Comparison of ENCODE assay signal across 12 mouse cellular contexts in genomic region chr6:9040991-9041390, GRCm38 (mm10).
"Had no signal": no experiment of that assay in that cellular context is flagged by ENCODE, and none has a peak within 500 bp of the region (broad histone marks: within the 10 kb centered on the region; RNA-seq: fewer than 3 reads in every experiment).

No protein-coding gene starts in this region.

- H3K9ac ChIP-seq: kidney, embryonic 15.5 days; liver, embryonic 13.5 days had no signal

- H3K4me3 ChIP-seq: kidney, embryonic 15.5 days; left cerebral cortex, adult 2 months; liver, embryonic 13.5 days had no signal

- H3K27me3 ChIP-seq: kidney, embryonic 15.5 days; liver, embryonic 13.5 days had no signal

- H3K4me2 ChIP-seq: kidney, embryonic 15.5 days; liver, embryonic 13.5 days; midbrain, embryonic 11.5 days had no signal

- H3K36me3 ChIP-seq: kidney, embryonic 15.5 days; liver, embryonic 13.5 days had no signal

- H3K4me1 ChIP-seq: kidney, embryonic 15.5 days; liver, embryonic 13.5 days had no signal

- DNase-seq: kidney, postnatal 10 days; kidney, postnatal 36 days; layer of hippocampus, postnatal 36 days; liver, embryonic 13.5 days; lung, postnatal 14 days; midbrain, embryonic 14.5 days; thymus, adult 2 months; thymus, postnatal 14 days; thymus, postnatal 4 days had no signal

- H3K9me3 ChIP-seq: kidney, embryonic 15.5 days; liver, embryonic 13.5 days had no signal

- H3K27ac ChIP-seq: kidney, embryonic 15.5 days; left cerebral cortex, adult 2 months; liver, embryonic 13.5 days had no signal
